Mouse (Mus musculus) hindbrain, embryonic 10.5 days (tissue): ENCODE results near the gene BC049352. TPM values are rescaled to one million over a fixed set of nuclear protein-coding genes. Genes with fewer than 3 reads are reported as not detected.

Source experiments
- DNase-seq: peaks from one replicate; pipeline ENCODE4 v3.0.0-alpha.2; 2017; ENCODE audit warnings: low spot score
- H3K27ac ChIP-seq: fragments of 300-500 bp; sonication (generic); 2 replicates; pipeline ENCODE4 v1.5.1; 2016; ENCODE audit warnings: mild to moderate bottlenecking, moderate library complexity
- H3K27me3 ChIP-seq: fragments of 300-500 bp; sonication (generic); 2 replicates; pipeline ENCODE4 v1.6.1; 2016; ENCODE audit warnings: mild to moderate bottlenecking; ENCODE audit not compliant: poor library complexity, insufficient read depth, severe bottlenecking
- H3K36me3 ChIP-seq: fragments of 300-500 bp; sonication (generic); 2 replicates; pipeline ENCODE4 v1.6.1; 2016; ENCODE audit warnings: mild to moderate bottlenecking, moderate library complexity
- H3K4me1 ChIP-seq: fragments of 300-500 bp; sonication (generic); replicated peaks from 2 replicates; pipeline ENCODE4 v1.6.1; 2016; ENCODE audit warnings: mild to moderate bottlenecking
- H3K4me3 ChIP-seq: fragments of 300-500 bp; sonication (generic); 2 replicates; pipeline ENCODE4 v1.5.1; 2016; ENCODE audit warnings: mild to moderate bottlenecking, moderate library complexity
- H3K9me3 ChIP-seq: fragments of 300-500 bp; sonication (generic); 2 replicates; pipeline ENCODE4 v1.6.1; 2016; ENCODE audit warnings: mild to moderate bottlenecking, moderate library complexity
- WGBS: fragments of 180-500 bp; shearing (Covaris S2); methylation state at CpG from one replicate; pipeline ENCODE4 v1.1.7; 2016; 5-methylcytosine and 5-hydroxymethylcytosine counted together
- polyA plus RNA-seq: library from polyadenylated mRNA; unstranded; fragments of >200 nt; fragmentation: Nextera tagmentation; extraction: Ambion mirVana; gene quantifications from 2 replicates; pipeline ENCODE4 v1.2.1, GENCODE M21; 2016

BC049352 gene
- polyA plus RNA-seq, 1 experiment from 2014 or later: not detected

DNA sequence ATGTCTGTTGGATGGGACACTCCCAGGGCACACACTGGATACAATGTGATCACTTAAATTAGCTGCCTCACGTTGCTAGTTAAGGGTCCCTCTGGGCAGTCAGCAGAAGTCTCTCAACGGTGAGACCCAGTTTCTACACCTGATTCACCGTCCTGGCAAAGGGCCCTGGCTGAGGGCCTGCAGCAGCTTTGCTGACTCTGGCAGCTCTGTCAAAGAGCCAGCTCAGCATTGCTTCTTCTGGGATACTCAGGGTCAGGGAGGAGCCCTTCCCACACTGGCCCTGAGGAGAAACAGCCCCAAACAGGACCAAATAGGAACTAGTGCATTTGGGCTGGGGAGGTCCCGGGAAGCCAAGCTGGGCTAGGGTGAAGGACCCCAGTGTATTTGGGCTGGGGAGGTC lies 79.7 kb downstream of the BC049352 start:
- Histone ChIP-seq H3K27ac (no peak overlapping the region), H3K9me3 (no peaks in the 10 kb centered on the region), H3K36me3 (no peaks in the 10 kb centered on the region), H3K4me1 (no peaks in the 10 kb centered on the region; the same call in 1 of the 2 replicates), H3K4me3 (no peak overlapping the region), H3K27me3 (no peaks in the 10 kb centered on the region; the same call in 1 of the 2 replicates)
- no peak for DNase-seq
- 72% methylated on average over 4 of the region's 4 CpGs for WGBS

GRCm38 (mm10) chr9:45261872-45262271 lies 80.1 kb downstream of the BC049352 start:
- Histone ChIP-seq H3K9me3 (no peaks in the 10 kb centered on the region), H3K27ac (no peak overlapping the region), H3K36me3 (no peaks in the 10 kb centered on the region), H3K27me3 (peaks cover 2% of the 10 kb centered on the region; the same call in 1 of the 2 replicates), H3K4me1 (no peaks in the 10 kb centered on the region; the same call in 1 of the 2 replicates), H3K4me3 (no peak overlapping the region)
- DNase-seq: no peak
- 77% methylated on average over 5 of the region's 5 CpGs for WGBS

GRCm38 (mm10) chr9:45267099-45267498 lies 85.3 kb downstream of the BC049352 start:
- Histone ChIP-seq H3K4me1 (peaks cover 20% of the 10 kb centered on the region), H3K36me3 (no peaks in the 10 kb centered on the region), H3K4me3 (no peak overlapping the region), H3K27me3 (peaks cover 54% of the 10 kb centered on the region), H3K27ac (no peak overlapping the region), H3K9me3 (no peaks in the 10 kb centered on the region)
- no peak for DNase-seq
- WGBS: 91% methylated on average over 4 of the region's 4 CpGs

GRCm38 (mm10) chr9:45268079-45268478 lies 86.3 kb downstream of the BC049352 start:
- H3K27me3 ChIP-seq: peaks cover 58% of the 10 kb centered on the region
- H3K4me1 ChIP-seq: peaks cover 20% of the 10 kb centered on the region
- H3K36me3 ChIP-seq: no peaks in the 10 kb centered on the region
- no peak overlapping the region for H3K27ac ChIP-seq
- no peak for DNase-seq
- H3K4me3 ChIP-seq: peak overlapping the region; percentile 52; the same call in 1 of the 2 replicates
- no peaks in the 10 kb centered on the region for H3K9me3 ChIP-seq
- 60% methylated on average over 4 of the region's 4 CpGs for WGBS

DNA sequence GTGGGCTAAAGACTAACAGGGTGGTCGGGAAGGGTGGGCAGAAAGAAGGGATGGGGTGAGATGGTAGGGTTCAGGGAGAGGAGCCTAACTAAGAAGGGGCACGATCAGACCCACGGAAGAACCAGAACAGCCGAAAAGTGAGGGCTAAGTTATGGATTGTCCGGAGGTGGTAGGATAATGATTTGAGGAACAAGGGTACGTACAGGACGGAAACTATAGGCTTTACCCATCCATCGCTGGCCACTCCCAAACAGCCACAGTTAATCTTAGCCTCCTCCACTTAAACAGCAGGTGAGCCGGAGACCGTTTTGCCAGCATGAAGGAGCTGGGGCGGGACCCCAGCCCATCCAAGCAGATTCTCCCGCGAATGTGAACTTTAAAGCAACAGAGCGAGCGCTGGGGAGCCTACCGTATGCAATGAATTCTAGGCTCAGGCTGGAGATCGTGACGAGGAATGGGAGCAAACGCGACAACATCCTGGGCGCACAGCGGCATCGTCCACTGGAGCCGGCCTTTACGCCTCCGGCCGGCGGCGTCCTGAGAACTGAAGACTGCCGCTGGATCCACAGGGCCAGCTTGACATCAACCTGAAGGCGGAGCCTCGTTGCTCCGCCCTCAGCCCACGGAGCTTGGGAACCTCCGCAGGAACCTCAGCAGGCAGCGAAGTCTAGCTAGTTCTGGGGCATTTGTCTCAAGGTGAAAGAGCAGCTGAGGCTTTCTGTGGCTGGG lies 87.0 kb downstream of the BC049352 start, which contains the start of gene Il10ra:
Gene Il10ra (minus strand): TSS at position 553 of the 729 bp plus-strand sequence.
- peak within 1 kb of the TSS; percentile 52 for H3K4me3 ChIP-seq
- peaks cover 58% of the 10 kb centered on the region for H3K27me3 ChIP-seq
- peak; percentile 39 for DNase-seq
- H3K9me3 ChIP-seq: no peaks in the 10 kb centered on the region
- H3K27ac ChIP-seq: peak within 1 kb of the TSS; percentile 29; the same call in 1 of the 2 replicates
- no peaks in the 10 kb centered on the region for H3K36me3 ChIP-seq
- WGBS: 8% methylated on average over 36 of the region's 36 CpGs
- peaks cover 20% of the 10 kb centered on the region for H3K4me1 ChIP-seq

- Histone ChIP-seq H3K9me3 (no peaks in the 10 kb centered on the region), H3K4me1 (peaks cover 20% of the 10 kb centered on the region), H3K36me3 (no peaks in the 10 kb centered on the region), H3K27ac (no peak overlapping the region), H3K27me3 (peaks cover 52% of the 10 kb centered on the region), H3K4me3 (no peak overlapping the region)
- DNase-seq: no peak
- WGBS: 46% methylated on average over 5 of the region's 5 CpGs
Observed at GRCm38 (mm10) chr9:45272213-45272612, 90.4 kb downstream of the BC049352 start.

- Histone ChIP-seq H3K9me3 (no peaks in the 10 kb centered on the region), H3K27me3 (peaks cover 32% of the 10 kb centered on the region), H3K36me3 (no peaks in the 10 kb centered on the region), H3K27ac (no peak overlapping the region), H3K4me1 (peaks cover 2% of the 10 kb centered on the region; the same call in 1 of the 2 replicates), H3K4me3 (no peak overlapping the region)
- DNase-seq: no peak
- 90% methylated on average over 4 of the region's 4 CpGs for WGBS
Observed at GRCm38 (mm10) chr9:45274218-45274617, 92.4 kb downstream of the BC049352 start.

- Histone ChIP-seq H3K27me3 (peaks cover 28% of the 10 kb centered on the region), H3K9me3 (no peaks in the 10 kb centered on the region), H3K4me3 (no peak overlapping the region), H3K4me1 (no peaks in the 10 kb centered on the region), H3K36me3 (no peaks in the 10 kb centered on the region), H3K27ac (no peak overlapping the region)
- 93% methylated on average over 2 of the region's 2 CpGs for WGBS
- no peak for DNase-seq
Observed at GRCm38 (mm10) chr9:45274635-45275034, 92.8 kb downstream of the BC049352 start.

- Histone ChIP-seq H3K27me3 (no peaks in the 10 kb centered on the region), H3K4me3 (no peak overlapping the region), H3K4me1 (no peaks in the 10 kb centered on the region), H3K36me3 (no peaks in the 10 kb centered on the region), H3K27ac (no peak overlapping the region), H3K9me3 (no peaks in the 10 kb centered on the region)
- WGBS: 78% methylated on average over 3 of the region's 3 CpGs
- no peak for DNase-seq
Observed at GRCm38 (mm10) chr9:45280059-45280458, 98.3 kb downstream of the BC049352 start.

GRCm38 (mm10) chr9:45280891-45281290 lies 99.1 kb downstream of the BC049352 start:
- H3K27ac ChIP-seq: no peak overlapping the region
- no peaks in the 10 kb centered on the region for H3K9me3 ChIP-seq
- no peaks in the 10 kb centered on the region for H3K27me3 ChIP-seq
- no peaks in the 10 kb centered on the region for H3K36me3 ChIP-seq
- no peaks in the 10 kb centered on the region for H3K4me1 ChIP-seq
- no peak for DNase-seq
- 71% methylated on average over 3 of the region's 3 CpGs for WGBS
- H3K4me3 ChIP-seq: no peak overlapping the region

GRCm38 (mm10) chr9:45282466-45282865 lies 100.7 kb downstream of the BC049352 start:
- Histone ChIP-seq H3K4me3 (no peak overlapping the region), H3K27ac (no peak overlapping the region), H3K9me3 (no peaks in the 10 kb centered on the region), H3K27me3 (no peaks in the 10 kb centered on the region), H3K4me1 (no peaks in the 10 kb centered on the region), H3K36me3 (no peaks in the 10 kb centered on the region)
- 90% methylated on average over 5 of the region's 5 CpGs for WGBS
- no peak for DNase-seq

DNA sequence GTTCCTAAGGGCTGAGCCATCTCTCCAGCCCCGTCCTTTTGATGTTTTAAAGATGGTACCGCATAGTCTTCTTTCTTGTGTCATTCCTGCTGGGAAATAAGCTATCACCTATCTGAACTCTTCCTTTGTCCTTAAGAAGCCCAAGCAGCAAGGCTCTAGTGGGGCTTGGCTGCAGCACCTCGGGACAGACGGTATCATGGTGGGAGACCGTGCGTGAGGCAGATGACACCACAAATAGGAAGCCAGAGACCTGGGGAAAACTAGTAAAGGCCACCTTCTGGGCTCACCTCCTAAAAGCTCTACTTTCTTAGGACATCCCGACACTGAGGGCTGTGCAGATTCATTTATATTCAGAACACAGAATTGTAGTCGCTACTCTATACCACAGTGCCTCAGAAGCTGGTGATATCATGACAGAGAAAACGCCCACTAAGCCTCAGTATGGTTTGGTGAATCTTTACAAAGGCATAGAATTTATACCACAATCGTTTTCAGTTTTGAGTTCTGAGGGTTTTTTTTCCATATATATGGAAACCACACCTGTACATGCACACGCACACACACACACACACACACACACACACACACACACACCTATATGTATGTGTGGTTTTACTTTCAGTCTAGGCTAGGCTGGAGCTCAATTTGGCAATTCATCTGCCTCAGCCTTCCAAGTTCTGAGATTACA lies 109.8 kb downstream of the BC049352 start:
- H3K36me3 ChIP-seq: no peaks in the 10 kb centered on the region
- WGBS: 85% methylated on average over 11 of the region's 11 CpGs
- DNase-seq: no peak
- no peak overlapping the region for H3K4me3 ChIP-seq
- no peak overlapping the region for H3K27ac ChIP-seq
- peaks cover 13% of the 10 kb centered on the region; the same call in 1 of the 2 replicates for H3K27me3 ChIP-seq
- H3K4me1 ChIP-seq: peaks cover 9% of the 10 kb centered on the region
- no peaks in the 10 kb centered on the region for H3K9me3 ChIP-seq
